Mouse (Mus musculus) heart, embryonic 15.5 days (tissue): ENCODE measurements around the gene Tgfb2. TPM values are rescaled to one million over a fixed set of nuclear protein-coding genes. Genes with fewer than 3 reads are reported as not detected.

Source experiments
- ATAC-seq: fragments of 200-750 bp; cut with Nextera tagmentation; replicated peaks from 2 replicates; pipeline ENCODE4 v1.8.0; 2017; ENCODE audit warnings: low read depth, moderate TSS enrichment; ENCODE audit not compliant: insufficient number of reproducible peaks, insufficient read depth, low FRiP score
- H3K27ac ChIP-seq: fragments of 300-500 bp; sonication (generic); 2 replicates; pipeline ENCODE4 v1.5.1; 2015; ENCODE audit warnings: mild to moderate bottlenecking, inconsistent platforms
- H3K27me3 ChIP-seq: fragments of 300-500 bp; sonication (generic); 2 replicates; pipeline ENCODE4 v1.6.1; 2015; ENCODE audit warnings: inconsistent platforms
- H3K36me3 ChIP-seq: fragments of 300-500 bp; sonication (generic); 2 replicates; pipeline ENCODE4 v1.6.1; 2015; ENCODE audit warnings: mild to moderate bottlenecking, inconsistent platforms
- H3K4me1 ChIP-seq: fragments of 300-500 bp; sonication (generic); replicated peaks from 2 replicates; pipeline ENCODE4 v1.6.1; 2015; ENCODE audit warnings: inconsistent platforms
- H3K4me2 ChIP-seq: fragments of 300-500 bp; sonication (generic); 2 replicates; pipeline ENCODE4 v1.6.1; 2015; ENCODE audit warnings: inconsistent platforms, mild to moderate bottlenecking, moderate library complexity
- H3K4me3 ChIP-seq: fragments of 300-500 bp; sonication (generic); 2 replicates; pipeline ENCODE4 v1.5.1; 2015; ENCODE audit warnings: mild to moderate bottlenecking, inconsistent platforms
- H3K9ac ChIP-seq: fragments of 300-500 bp; sonication (generic); 2 replicates; pipeline ENCODE4 v1.6.1; 2015; ENCODE audit warnings: mild to moderate bottlenecking, inconsistent platforms
- H3K9me3 ChIP-seq: fragments of 300-500 bp; sonication (generic); replicated peaks from 2 replicates; pipeline ENCODE4 v1.6.1; 2016; ENCODE audit warnings: inconsistent platforms
- WGBS: fragments of 180-500 bp; shearing (Covaris S2); methylation state at CpG from one replicate; pipeline ENCODE4 v1.1.7; 2015; ENCODE audit warnings: mixed read lengths; 5-methylcytosine and 5-hydroxymethylcytosine counted together
- polyA plus RNA-seq: library from polyadenylated mRNA; unstranded; fragments of >200 nt; fragmentation: Nextera tagmentation; extraction: Ambion mirVana; gene quantifications from 2 replicates; pipeline ENCODE4 v1.2.1, GENCODE M21; 2015

The Tgfb2 gene
- polyA plus RNA-seq, 1 experiment from 2014 or later: 43.7 TPM

DNA sequence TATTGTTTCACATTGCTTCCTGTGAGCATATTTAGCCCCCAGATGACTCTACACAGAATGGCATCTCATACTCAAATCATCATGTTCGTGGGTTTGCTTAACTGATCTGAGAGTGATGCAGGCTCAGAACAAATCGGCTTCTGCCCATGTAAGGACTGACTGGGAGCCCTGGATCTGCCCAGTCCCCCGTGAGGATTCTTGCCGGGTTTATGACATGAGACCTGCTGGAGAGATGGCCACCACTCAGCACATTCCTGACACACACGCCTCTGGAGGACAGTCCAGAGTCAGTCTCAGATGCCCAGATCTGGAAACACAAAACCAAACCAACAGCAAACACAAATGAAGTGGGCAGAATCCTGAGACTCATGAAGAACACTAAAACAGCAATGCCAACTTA is 128.5 kb downstream of the Tgfb2 start:
- WGBS: 45% methylated on average over 5 of the region's 5 CpGs
- H3K4me1 ChIP-seq: peaks cover 14% of the 10 kb centered on the region
- H3K27me3 ChIP-seq: no peaks in the 10 kb centered on the region
- H3K27ac ChIP-seq: no peak overlapping the region
- no peak for ATAC-seq
- H3K4me3 ChIP-seq: no peak overlapping the region
- no peaks in the 10 kb centered on the region for H3K9me3 ChIP-seq
- H3K9ac ChIP-seq: no peak overlapping the region
- H3K4me2 ChIP-seq: no peak overlapping the region
- H3K36me3 ChIP-seq: no peaks in the 10 kb centered on the region

DNA sequence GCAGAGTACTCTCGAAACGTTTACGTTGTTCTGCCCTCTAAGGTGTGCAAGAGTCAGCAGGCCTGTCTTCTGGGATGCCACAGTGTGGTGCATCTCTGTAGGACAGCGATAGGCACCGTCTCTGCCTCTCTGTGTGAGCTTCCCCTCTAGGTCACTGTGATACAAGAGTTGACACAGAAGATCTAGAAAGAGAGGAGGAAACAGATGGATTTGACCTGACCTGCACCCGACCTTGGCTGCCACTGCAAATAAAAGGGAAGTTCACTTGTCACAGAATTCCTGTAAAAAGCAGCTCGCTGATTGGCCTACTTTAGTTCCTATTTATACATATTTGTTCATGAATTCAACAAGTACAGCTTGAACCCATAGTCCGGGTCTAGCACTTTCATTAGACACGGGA is 130.2 kb downstream of the Tgfb2 start:
- no peaks in the 10 kb centered on the region for H3K36me3 ChIP-seq
- no peak overlapping the region for H3K4me2 ChIP-seq
- H3K27ac ChIP-seq: no peak overlapping the region
- 64% methylated on average over 9 of the region's 9 CpGs for WGBS
- H3K27me3 ChIP-seq: no peaks in the 10 kb centered on the region
- no peak overlapping the region for H3K9ac ChIP-seq
- no peak overlapping the region for H3K4me3 ChIP-seq
- peaks cover 9% of the 10 kb centered on the region for H3K4me1 ChIP-seq
- no peak for ATAC-seq
- H3K9me3 ChIP-seq: no peaks in the 10 kb centered on the region

DNA sequence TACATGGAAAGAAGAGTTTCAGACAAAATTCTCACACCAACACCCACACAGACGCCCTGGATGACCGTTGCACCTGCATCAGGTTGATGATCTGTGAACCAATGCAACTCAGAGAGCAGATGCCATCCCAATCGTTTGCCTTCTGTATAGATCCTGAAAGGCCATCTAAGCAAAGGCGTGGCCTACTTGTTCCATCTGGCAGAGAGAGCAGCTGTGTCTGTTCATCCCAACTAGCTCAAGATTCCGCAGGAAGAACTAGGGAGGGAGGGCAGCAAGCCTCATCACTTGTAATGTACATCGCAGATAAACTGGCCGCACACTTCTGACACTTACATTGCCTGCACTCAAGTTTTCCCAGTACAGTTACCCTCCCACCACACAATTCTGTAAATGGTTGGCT is 130.7 kb downstream of the Tgfb2 start:
- 76% methylated on average over 7 of the region's 7 CpGs for WGBS
- Histone ChIP-seq H3K9me3 (no peaks in the 10 kb centered on the region), H3K4me2 (no peak overlapping the region), H3K27ac (no peak overlapping the region), H3K4me1 (peaks cover 9% of the 10 kb centered on the region), H3K27me3 (no peaks in the 10 kb centered on the region), H3K36me3 (no peaks in the 10 kb centered on the region), H3K4me3 (no peak overlapping the region), H3K9ac (no peak overlapping the region)
- no peak for ATAC-seq

Other genes with a start within 250 kb of the Tgfb2 start
- gene Rrp15, start 43.4 kb upstream of the Tgfb2 start, polyA plus RNA-seq: 27.7 and 32.5 TPM in 2 replicates